Mouse (Mus musculus): ENCODE measurements around the gene Fam162b. TPM values are rescaled to one million over a fixed set of nuclear protein-coding genes. Genes with fewer than 3 reads are reported as not detected.

Fam162b gene
- total RNA-seq, 2 experiments from 2014 or later = not detected

Other genes starting within 250 kb of the Fam162b start
- gene Gm49339, start 109.9 kb downstream of the Fam162b start, total RNA-seq (2014; fragmentation: Nextera tagmentation) = not detected in 2 replicates
- gene Gm49339, start 109.9 kb downstream of the Fam162b start, total RNA-seq (2017) = 4.5 TPM in 1 of 2 replicates, not detected in the other
- gene Lilr4b, start 109.9 kb downstream of the Fam162b start, total RNA-seq (2014; fragmentation: Nextera tagmentation) = 0.17 and 6.7 TPM in 2 replicates
- 15.0 and 20.1 TPM in 2 replicates for gene Lilr4b, start 109.9 kb downstream of the Fam162b start, total RNA-seq (2017)
- 5.7 and 10.6 TPM in 2 replicates for gene Lilrb4a, start 99.6 kb downstream of the Fam162b start, total RNA-seq (2014; fragmentation: Nextera tagmentation)
- gene Lilrb4a, start 99.6 kb downstream of the Fam162b start, total RNA-seq (2017) = 27.1 and 38.8 TPM in 2 replicates
- gene Gprc6a, start 40.9 kb upstream of the Fam162b start, total RNA-seq (2014; fragmentation: Nextera tagmentation) = not detected in 2 replicates
- gene Gprc6a, start 40.9 kb upstream of the Fam162b start, total RNA-seq (2017) = not detected in 2 replicates
- not detected in 2 replicates for gene Rfx6, start 87.2 kb upstream of the Fam162b start, total RNA-seq (2014; fragmentation: Nextera tagmentation)
- gene Rfx6, start 87.2 kb upstream of the Fam162b start, total RNA-seq (2017) = not detected in 2 replicates